Mouse (Mus musculus) lung, adult 2 months (tissue): ENCODE results near the gene Phgdh. TPM values are rescaled to one million over a fixed set of nuclear protein-coding genes. Genes with fewer than 3 reads are reported as not detected.

Experiments used
- DNase-seq: peaks from one replicate; pipeline ENCODE4 v3.0.0; 2022
- H3K4me1 ChIP-seq: fragments of 200-500 bp; 2 replicates; pipeline ENCODE4 v1.6.1; 2011; ENCODE audit warnings: low read length; ENCODE audit not compliant: control insufficient read depth, insufficient read depth
- H3K4me3 ChIP-seq: fragments of 200-500 bp; replicated peaks from 2 replicates; pipeline ENCODE3; 2011; ENCODE audit warnings: low read depth, mild to moderate bottlenecking, control low read depth, low read length; ENCODE audit errors: extremely low read depth
- CTCF ChIP-seq: fragments of 200-500 bp; IDR thresholded peaks from 2 replicates; pipeline ENCODE4 v1.5.1; 2011; ENCODE audit warnings: mild to moderate bottlenecking, low read length, control low read depth; ENCODE audit not compliant: insufficient read depth
- POLR2A ChIP-seq: fragments of 200-500 bp; IDR thresholded peaks from 2 replicates; pipeline ENCODE4 v1.6.1; 2011; ENCODE audit warnings: low read depth, mild to moderate bottlenecking, control low read depth, low read length, borderline replicate concordance; ENCODE audit errors: extremely low read depth
- WGBS: fragments of 180-500 bp; shearing (Covaris S2); methylation state at CpG from one replicate; pipeline ENCODE4 v1.1.7; 2018; 5-methylcytosine and 5-hydroxymethylcytosine counted together
- polyA plus RNA-seq: library from polyadenylated mRNA; depleted of rRNA; stranded (reverse); fragments of >200 nt; gene quantifications from 2 replicates; pipeline ENCODE4 v1.2.3, GENCODE M21; 2012

Phgdh gene
- polyA plus RNA-seq, 1 experiment = 19.8 TPM

DNA sequence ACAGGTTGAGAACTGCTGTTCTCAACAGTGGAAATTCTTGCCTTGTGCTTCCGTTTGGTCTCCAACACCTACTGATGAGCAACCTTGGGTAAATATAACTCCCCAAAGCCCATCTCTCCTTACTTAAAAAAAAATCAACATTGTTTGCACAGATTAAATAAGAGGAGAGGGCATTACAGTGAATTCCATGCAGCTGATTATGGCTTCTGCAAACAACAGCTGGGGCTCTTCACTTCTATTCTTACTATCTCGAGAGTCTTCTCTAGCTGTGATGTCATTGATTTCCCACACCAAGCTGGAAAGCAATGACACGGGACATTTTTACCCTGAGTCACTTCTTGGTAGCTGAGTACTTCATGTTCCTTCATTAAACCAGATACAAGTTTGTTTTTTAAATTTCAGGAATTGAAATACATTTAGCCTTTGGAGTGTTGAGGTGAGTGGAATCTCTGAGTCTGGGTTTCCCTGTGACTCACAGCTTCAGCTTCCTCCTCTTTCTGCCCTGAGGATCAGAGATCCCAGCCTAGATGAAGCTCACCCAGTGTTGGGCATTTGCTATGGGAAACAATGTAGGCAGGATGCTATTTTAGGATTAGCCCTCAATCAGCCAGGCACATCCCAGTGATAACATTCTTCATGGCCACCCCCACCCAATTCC lies 34.4 kb upstream of the Phgdh start:
- Histone ChIP-seq H3K4me3 (no peak overlapping the region), H3K4me1 (peaks cover 10% of the 10 kb centered on the region)
- 32% methylated on average over 3 of the region's 3 CpGs for WGBS
- TF ChIP-seq POLR2A (no peak), CTCF (no peak)
- no peak for DNase-seq

DNA sequence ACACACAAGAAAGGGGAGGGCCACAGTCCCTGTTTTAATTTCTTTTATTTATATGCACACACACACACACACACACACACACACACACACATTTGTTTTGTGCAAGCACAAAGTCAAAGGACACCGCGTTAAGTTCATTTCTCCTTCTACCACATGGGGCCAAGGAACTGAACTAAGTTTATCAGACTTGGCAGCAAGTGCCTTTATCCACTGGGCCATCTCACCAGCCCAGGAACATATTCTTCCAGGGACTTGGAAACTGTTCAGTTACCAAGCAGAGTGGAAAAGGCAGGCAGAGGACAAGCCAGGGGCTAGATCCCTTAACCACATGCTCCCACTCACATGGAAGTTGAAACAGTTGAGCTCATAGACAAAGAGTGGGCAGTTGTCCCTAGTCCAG lies 29.0 kb upstream of the Phgdh start:
- no peak for DNase-seq
- peaks cover 3% of the 10 kb centered on the region for H3K4me1 ChIP-seq
- no peak overlapping the region for H3K4me3 ChIP-seq
- no peak for TF ChIP-seq POLR2A
- TF ChIP-seq CTCF = no peak
- WGBS = 66% methylated on average over 2 of the region's 2 CpGs

DNA sequence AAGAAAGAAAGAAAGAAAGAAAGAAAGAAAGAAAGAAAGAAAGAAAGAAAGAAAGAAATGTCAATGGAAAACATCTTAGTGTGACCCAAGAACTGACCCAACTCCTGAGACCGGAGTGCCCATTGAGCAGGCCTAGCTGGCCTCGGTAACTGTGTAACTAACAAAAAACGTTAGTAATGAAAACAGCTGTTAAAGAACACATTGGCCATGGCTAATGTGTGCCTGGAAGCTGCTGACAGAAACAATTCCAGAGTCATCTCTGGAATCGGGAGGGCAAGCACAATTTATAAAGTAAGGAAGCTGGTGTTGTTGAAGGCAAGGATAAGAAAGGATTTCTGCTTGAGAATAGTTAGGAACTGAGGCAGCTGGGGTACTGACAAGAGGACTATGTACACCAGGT lies 28.5 kb upstream of the Phgdh start:
- peaks cover 2% of the 10 kb centered on the region; the same call in 1 of the 2 replicates for H3K4me1 ChIP-seq
- WGBS = 62% methylated on average over 4 of the region's 4 CpGs
- H3K4me3 ChIP-seq = no peak overlapping the region
- DNase-seq = no peak
- TF ChIP-seq CTCF = no peak
- no peak for TF ChIP-seq POLR2A

- DNase-seq = no peak
- no peak for TF ChIP-seq POLR2A
- no peak for TF ChIP-seq CTCF
- Histone ChIP-seq H3K4me3 (no peak overlapping the region), H3K4me1 (peaks cover 2% of the 10 kb centered on the region; the same call in 1 of the 2 replicates)
- 85% methylated on average over 4 of the region's 4 CpGs for WGBS
Measured at GRCm38 (mm10) chr3:98366823-98367222, 27.0 kb upstream of the Phgdh start.

DNA sequence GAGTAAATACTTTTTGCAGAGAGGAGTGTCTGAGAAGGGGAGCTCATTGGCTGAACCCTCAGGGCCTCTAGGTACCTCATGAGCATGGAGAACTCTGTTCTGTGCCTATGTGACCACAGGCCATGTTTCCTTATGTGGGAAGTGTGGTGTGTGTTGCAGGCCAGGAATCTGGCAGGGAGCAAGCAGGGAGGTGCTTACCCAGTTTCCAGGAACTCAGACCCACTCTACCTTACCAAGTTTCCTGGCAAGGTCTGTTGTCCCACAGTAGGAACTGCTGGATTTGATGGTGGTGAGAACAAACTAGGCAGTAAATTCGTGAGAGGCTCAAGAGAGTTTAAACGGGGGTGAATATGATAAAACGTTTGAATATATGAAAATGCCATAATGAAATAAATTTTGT lies 26.3 kb upstream of the Phgdh start:
- Histone ChIP-seq H3K4me1 (peaks cover 2% of the 10 kb centered on the region; the same call in 1 of the 2 replicates), H3K4me3 (no peak overlapping the region)
- WGBS = 81% methylated on average over 3 of the region's 3 CpGs
- TF ChIP-seq POLR2A = no peak
- no peak for TF ChIP-seq CTCF
- DNase-seq = no peak

GRCm38 (mm10) chr3:98362753-98363152 lies 23.0 kb upstream of the Phgdh start:
- Histone ChIP-seq H3K4me1 (no peaks in the 10 kb centered on the region), H3K4me3 (no peak overlapping the region)
- DNase-seq = no peak
- TF ChIP-seq POLR2A (no peak), CTCF (peak; percentile 42)
- whole genome bisulfite sequencing = 22% methylated on average over 2 of the region's 2 CpGs

- Histone ChIP-seq H3K4me1 (no peaks in the 10 kb centered on the region), H3K4me3 (no peak overlapping the region)
- no peak for TF ChIP-seq CTCF
- no peak for TF ChIP-seq POLR2A
- DNase-seq = no peak
- WGBS = 55% methylated on average over 3 of the region's 3 CpGs
Measured at GRCm38 (mm10) chr3:98356632-98357370, 17.0 kb upstream of the Phgdh start.

DNA sequence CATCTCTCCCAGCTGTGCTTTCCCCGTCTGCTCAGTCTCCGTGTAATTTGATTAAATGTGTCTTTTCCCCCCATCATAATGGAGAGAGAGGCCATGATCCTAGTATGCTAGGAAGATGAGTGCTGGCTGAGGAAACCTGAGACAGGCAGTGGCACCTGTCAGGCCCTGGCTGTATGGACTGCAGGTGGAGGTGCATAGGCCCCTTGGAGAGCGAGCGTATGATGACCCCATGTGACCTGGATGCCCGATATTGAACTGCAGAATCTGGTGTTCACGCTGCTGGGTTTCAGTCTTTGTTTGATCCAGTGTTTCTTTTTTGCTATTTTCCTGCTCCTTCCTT lies 16.2 kb upstream of the Phgdh start:
- Histone ChIP-seq H3K4me1 (no peaks in the 10 kb centered on the region), H3K4me3 (no peak overlapping the region)
- DNase-seq = no peak
- WGBS = 76% methylated on average over 6 of the region's 6 CpGs
- TF ChIP-seq POLR2A = no peak
- no peak for TF ChIP-seq CTCF

- TF ChIP-seq CTCF (no peak), POLR2A (no peak)
- Histone ChIP-seq H3K4me1 (no peaks in the 10 kb centered on the region), H3K4me3 (no peak overlapping the region)
- DNase-seq = no peak
- WGBS = 64% methylated on average over 10 of the region's 10 CpGs
Measured at GRCm38 (mm10) chr3:98355344-98356025, 15.7 kb upstream of the Phgdh start.
